Mouse (Mus musculus) heart, embryonic 16.5 days (tissue): ENCODE measurements around the gene Gm11569. TPM values are rescaled to one million over a fixed set of nuclear protein-coding genes. Genes with fewer than 3 reads are reported as not detected.
"Not testable (repeated sequence)": the region's sequence is repeated elsewhere in the genome, so short reads cannot be mapped to it uniquely, and the experiment has no call there.

ENCODE experiments used
- ATAC-seq: fragments of 200-750 bp; cut with Nextera tagmentation; replicated peaks from 2 replicates; pipeline ENCODE4 v1.8.0; 2017; ENCODE audit warnings: moderate number of reproducible peaks; ENCODE audit not compliant: insufficient read depth, low FRiP score; ENCODE audit errors: extremely low read depth
- H3K27ac ChIP-seq: fragments of 300-500 bp; sonication (generic); 2 replicates; pipeline ENCODE4 v1.5.1; 2014; ENCODE audit warnings: mild to moderate bottlenecking, low read length, control low read depth, moderate library complexity
- H3K27me3 ChIP-seq: fragments of 300-500 bp; sonication (generic); 2 replicates; pipeline ENCODE4 v1.6.1; 2014; ENCODE audit warnings: low read length, mixed read lengths; ENCODE audit not compliant: control insufficient read depth, insufficient read depth
- H3K36me3 ChIP-seq: fragments of 300-500 bp; sonication (generic); 2 replicates; pipeline ENCODE4 v1.6.1; 2014; ENCODE audit not compliant: control insufficient read depth, insufficient read depth
- H3K4me1 ChIP-seq: fragments of 300-500 bp; sonication (generic); 2 replicates; pipeline ENCODE4 v1.6.1; 2014; ENCODE audit warnings: low read length, mixed read lengths; ENCODE audit not compliant: control insufficient read depth, insufficient read depth
- H3K4me2 ChIP-seq: fragments of 300-500 bp; sonication (generic); 2 replicates; pipeline ENCODE4 v1.6.1; 2014; ENCODE audit warnings: low read depth, mild to moderate bottlenecking, control low read depth, low read length
- H3K4me3 ChIP-seq: fragments of 300-500 bp; sonication (generic); 2 replicates; pipeline ENCODE4 v1.5.1; 2014; ENCODE audit warnings: mild to moderate bottlenecking, control low read depth, low read length
- H3K9ac ChIP-seq: fragments of 300-500 bp; sonication (generic); 2 replicates; pipeline ENCODE4 v1.6.1; 2014; ENCODE audit warnings: low read length, control low read depth
- H3K9me3 ChIP-seq: fragments of 300-500 bp; sonication (generic); replicated peaks from 2 replicates; pipeline ENCODE4 v1.6.1; 2016; ENCODE audit warnings: low read length; ENCODE audit not compliant: control insufficient read depth
- WGBS: fragments of 180-500 bp; shearing (Covaris S2); extraction: QIAGEN DNeasy Blood & Tissue Kit; methylation state at CpG from one replicate; pipeline ENCODE4 v1.1.7; 2014; 5-methylcytosine and 5-hydroxymethylcytosine counted together
- polyA plus RNA-seq: library from polyadenylated mRNA; unstranded; fragments of >200 nt; fragmentation: Nextera tagmentation; extraction: Ambion mirVana; gene quantifications from 2 replicates; pipeline ENCODE4 v1.2.1, GENCODE M21; 2015

The Gm11569 gene
- polyA plus RNA-seq, 1 experiment from 2014 or later = not detected

DNA sequence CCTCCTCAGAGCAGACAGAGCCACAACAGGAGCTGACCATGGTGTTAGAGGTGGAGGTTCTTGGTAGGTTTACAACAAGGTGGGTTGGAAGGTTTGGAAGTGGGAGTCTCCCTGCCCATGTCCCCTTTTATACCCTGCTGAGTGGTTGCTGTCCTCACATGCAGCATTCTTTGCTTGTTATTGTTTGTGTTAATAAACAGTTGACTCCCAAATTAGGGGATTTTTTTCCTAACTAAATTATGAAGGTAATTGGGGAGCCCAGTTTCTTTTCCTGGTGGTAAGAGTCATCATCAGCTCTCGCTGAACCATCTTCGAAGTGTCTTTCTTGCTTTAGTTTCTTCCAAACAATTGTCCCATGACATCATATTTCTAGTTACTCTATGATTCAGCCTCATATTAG lies 18.1 kb downstream of the Gm11569 start, which contains the start of gene Krtap4-8:
Krtap4-8 (minus strand) TSS at position 101 of the 400 bp plus-strand sequence.
- no peaks in the 10 kb centered on the region for H3K27me3 ChIP-seq
- 93% methylated on average over 2 of the region's 2 CpGs for WGBS
- no peak within 1 kb of the TSS for H3K9ac ChIP-seq
- no peak within 1 kb of the TSS for H3K4me3 ChIP-seq
- H3K36me3 ChIP-seq = no peaks in the 10 kb centered on the region
- no peaks in the 10 kb centered on the region for H3K4me1 ChIP-seq
- no peak within 1 kb of the TSS for H3K27ac ChIP-seq
- no peak for ATAC-seq
- no peaks in the 10 kb centered on the region for H3K9me3 ChIP-seq
- H3K4me2 ChIP-seq = no peak within 1 kb of the TSS

DNA sequence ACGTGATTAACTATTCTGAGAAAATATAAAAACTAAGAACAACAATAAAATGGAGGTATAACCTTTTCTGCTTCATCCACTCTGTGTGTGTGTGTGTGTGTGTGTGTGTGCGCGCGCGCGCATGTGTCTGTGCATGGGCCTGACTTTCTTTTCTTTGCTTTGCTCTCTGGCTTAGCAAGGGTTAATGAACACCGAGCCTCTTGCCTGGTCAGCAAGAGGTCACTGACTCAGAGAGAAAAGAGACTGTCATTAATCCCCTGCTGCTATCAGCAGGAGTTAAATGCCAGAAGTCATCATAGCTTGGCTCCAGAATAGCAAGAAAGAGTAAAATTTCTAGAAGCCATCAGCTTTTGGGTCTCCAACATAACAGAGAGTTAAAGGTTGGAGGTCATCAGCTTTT lies 20.3 kb downstream of the Gm11569 start:
- no peak for ATAC-seq
- H3K4me3 ChIP-seq = no peak overlapping the region
- H3K9ac ChIP-seq = no peak overlapping the region
- no peaks in the 10 kb centered on the region for H3K4me1 ChIP-seq
- no peak overlapping the region for H3K27ac ChIP-seq
- no peak overlapping the region for H3K4me2 ChIP-seq
- WGBS = 67% methylated on average over 7 of the region's 7 CpGs
- no peaks in the 10 kb centered on the region for H3K9me3 ChIP-seq
- H3K36me3 ChIP-seq = no peaks in the 10 kb centered on the region
- H3K27me3 ChIP-seq = no peaks in the 10 kb centered on the region

DNA sequence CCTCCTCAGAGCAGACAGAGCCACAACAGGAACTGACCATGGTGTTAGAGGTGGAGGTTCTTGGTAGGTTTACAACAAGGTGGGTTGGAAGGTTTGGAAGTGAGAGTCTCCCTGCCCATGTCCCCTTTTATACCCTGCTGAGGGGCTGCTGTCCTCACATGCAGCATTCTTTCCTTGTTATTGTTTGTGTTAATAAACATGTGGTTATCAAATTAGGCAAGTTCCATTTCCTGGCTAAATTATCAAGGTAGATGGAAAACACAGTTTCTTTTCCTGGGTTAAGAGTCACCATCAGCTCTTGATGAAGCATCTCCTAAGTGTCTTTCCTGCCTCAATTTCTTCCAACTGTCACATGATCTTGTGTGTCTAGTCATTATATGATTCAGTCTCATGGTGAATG lies 25.9 kb downstream of the Gm11569 start, which contains the start of gene Gm11595:
Gm11595 (minus strand) TSS at position 101 of the 400 bp plus-strand sequence.
- not testable (repeated sequence) for H3K9me3 ChIP-seq, H3K27ac ChIP-seq

DNA sequence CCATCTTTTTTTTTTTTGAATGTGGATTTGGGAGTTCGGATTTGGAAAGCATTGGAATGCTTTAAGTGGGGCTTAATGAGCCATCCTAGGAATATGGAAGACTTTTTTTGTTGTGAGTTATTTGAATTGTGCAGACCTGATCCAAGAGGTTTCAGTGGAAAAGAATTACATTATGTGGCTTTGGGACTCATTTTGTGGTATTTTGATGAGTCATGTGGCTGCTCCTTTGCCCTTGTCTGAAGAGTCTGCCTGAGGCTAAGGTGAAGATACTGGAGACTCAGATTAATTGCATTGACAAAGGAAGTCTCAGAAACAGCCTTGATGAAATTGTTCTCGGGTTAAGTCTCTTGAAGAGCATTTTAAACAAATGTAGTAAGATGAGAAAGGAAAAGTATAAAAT lies 30.3 kb downstream of the Gm11569 start:
- Histone ChIP-seq H3K27me3 (no peaks in the 10 kb centered on the region), H3K4me2 (no peak overlapping the region), H3K4me3 (no peak overlapping the region), H3K27ac (no peak overlapping the region), H3K9me3 (no peaks in the 10 kb centered on the region), H3K9ac (no peak overlapping the region), H3K36me3 (no peaks in the 10 kb centered on the region), H3K4me1 (no peaks in the 10 kb centered on the region)
- ATAC-seq = no peak
- WGBS = 63% methylated on average over 2 of the region's 2 CpGs

More for the DNA sequence above, 25.9 kb downstream of the Gm11569 start, which contains the start of gene Gm11595:
- H3K27me3 ChIP-seq, H3K4me2 ChIP-seq, H3K9ac ChIP-seq, H3K36me3 ChIP-seq, ATAC-seq, H3K4me1 ChIP-seq, H3K4me3 ChIP-seq: not testable (repeated sequence)

DNA sequence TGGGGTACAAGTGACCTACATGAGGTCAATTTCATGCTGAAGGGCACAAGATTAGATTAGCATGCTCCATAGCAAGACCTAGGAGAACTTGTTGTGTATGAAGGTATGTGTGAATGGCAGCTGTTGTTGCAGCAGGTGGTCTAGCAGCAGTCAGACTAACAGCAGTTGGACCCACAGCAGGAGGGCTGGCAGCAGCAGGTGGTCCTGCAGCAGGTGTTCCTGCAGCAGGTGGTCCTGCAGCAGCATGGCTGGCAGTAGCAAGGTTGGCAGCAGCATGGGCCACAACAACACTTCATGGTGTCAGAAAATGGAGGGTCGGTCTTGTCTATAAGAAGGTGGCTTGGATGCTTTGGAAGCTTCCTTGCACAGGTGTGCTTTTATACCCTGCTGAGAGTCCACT lies 39.9 kb downstream of the Gm11569 start:
- Histone ChIP-seq H3K4me1 (no peaks in the 10 kb centered on the region), H3K36me3 (no peaks in the 10 kb centered on the region), H3K27me3 (no peaks in the 10 kb centered on the region), H3K4me2 (no peak overlapping the region), H3K9ac (no peak overlapping the region), H3K9me3 (no peaks in the 10 kb centered on the region), H3K4me3 (no peak overlapping the region), H3K27ac (no peak overlapping the region)
- 69% methylated on average over 1 of the region's 1 CpGs for WGBS
- no peak for ATAC-seq

Other genes starting within 250 kb of the Gm11569 start
- gene Krtap3-3, start 248.1 kb downstream of the Gm11569 start, polyA plus RNA-seq = not detected in 2 replicates
- not detected in 2 replicates for gene Krtap3-2, start 242.1 kb downstream of the Gm11569 start, polyA plus RNA-seq
- gene Gm11939, start 239.5 kb downstream of the Gm11569 start, polyA plus RNA-seq = not detected in 2 replicates
- not detected in 2 replicates for gene Krtap3-1, start 232.3 kb downstream of the Gm11569 start, polyA plus RNA-seq
- gene Krtap1-5, start 217.9 kb downstream of the Gm11569 start, polyA plus RNA-seq = not detected in 2 replicates
- gene Krtap1-4, start 215.3 kb downstream of the Gm11569 start, polyA plus RNA-seq = not detected in 2 replicates
- not detected in 2 replicates for gene Krtap1-3, start 207.6 kb downstream of the Gm11569 start, polyA plus RNA-seq
- not detected in 2 replicates for gene Krtap9-3, start 200.8 kb downstream of the Gm11569 start, polyA plus RNA-seq
- not detected in 2 replicates for gene Gm11938, start 195.6 kb downstream of the Gm11569 start, polyA plus RNA-seq
- not detected in 2 replicates for gene Gm11937, start 188.7 kb downstream of the Gm11569 start, polyA plus RNA-seq
- not detected in 2 replicates for gene Krtap2-4, start 184.1 kb downstream of the Gm11569 start, polyA plus RNA-seq
- gene Gm11562, start 178.5 kb downstream of the Gm11569 start, polyA plus RNA-seq = not detected in 2 replicates
- not detected in 2 replicates for gene Krtap4-1, start 170.7 kb downstream of the Gm11569 start, polyA plus RNA-seq
- gene Krtap4-2, start 163.8 kb downstream of the Gm11569 start, polyA plus RNA-seq = not detected in 2 replicates
- gene Krtap4-7, start 154.8 kb downstream of the Gm11569 start, polyA plus RNA-seq = not detected in 2 replicates
- gene Gm11555, start 148.7 kb downstream of the Gm11569 start, polyA plus RNA-seq = not detected in 2 replicates
- not detected in 2 replicates for gene Gm11563, start 140.0 kb downstream of the Gm11569 start, polyA plus RNA-seq
- not detected in 2 replicates for gene Krtap4-6, start 133.0 kb downstream of the Gm11569 start, polyA plus RNA-seq
- not detected in 2 replicates for gene Gm14190, start 108.2 kb downstream of the Gm11569 start, polyA plus RNA-seq
- not detected in 2 replicates for gene Gm14180, start 64.6 kb downstream of the Gm11569 start, polyA plus RNA-seq
- not detected in 2 replicates for gene Gm11595, start 26.0 kb downstream of the Gm11569 start, polyA plus RNA-seq
- not detected in 2 replicates for gene Krtap4-8, start 18.2 kb downstream of the Gm11569 start, polyA plus RNA-seq
- not detected in 2 replicates for gene Krtap4-9, start 13.7 kb downstream of the Gm11569 start, polyA plus RNA-seq
- not detected in 2 replicates for gene Gm11596, start 5.5 kb downstream of the Gm11569 start, polyA plus RNA-seq
- gene Gm11554, start 5.5 kb upstream of the Gm11569 start, polyA plus RNA-seq = not detected in 2 replicates
- not detected in 2 replicates for gene Krtap4-13, start 11.0 kb upstream of the Gm11569 start, polyA plus RNA-seq
- not detected in 2 replicates for gene Gm11564, start 16.7 kb upstream of the Gm11569 start, polyA plus RNA-seq
- not detected in 2 replicates for gene 2300003K06Rik, start 39.1 kb upstream of the Gm11569 start, polyA plus RNA-seq
- gene Krtap4-16, start 52.7 kb upstream of the Gm11569 start, polyA plus RNA-seq = not detected in 2 replicates
- gene Gm11568, start 59.0 kb upstream of the Gm11569 start, polyA plus RNA-seq = not detected in 2 replicates
- gene Gm11559, start 65.5 kb upstream of the Gm11569 start, polyA plus RNA-seq = not detected in 2 replicates
- not detected in 2 replicates for gene Krtap9-1, start 74.5 kb upstream of the Gm11569 start, polyA plus RNA-seq
- gene Gm11567, start 80.3 kb upstream of the Gm11569 start, polyA plus RNA-seq = not detected in 2 replicates
- not detected in 2 replicates for gene Krtap31-1, start 109.0 kb upstream of the Gm11569 start, polyA plus RNA-seq
- not detected in 2 replicates for gene Gm11565, start 115.8 kb upstream of the Gm11569 start, polyA plus RNA-seq
- gene Krtap31-2, start 137.4 kb upstream of the Gm11569 start, polyA plus RNA-seq = not detected in 2 replicates
- not detected in 2 replicates for gene Krtap9-5, start 149.5 kb upstream of the Gm11569 start, polyA plus RNA-seq
- gene Krtap29-1, start 180.1 kb upstream of the Gm11569 start, polyA plus RNA-seq = not detected in 2 replicates
- gene Krtap16-1, start 187.7 kb upstream of the Gm11569 start, polyA plus RNA-seq = not detected in 2 replicates
- gene Krtap17-1, start 195.1 kb upstream of the Gm11569 start, polyA plus RNA-seq = 0.27 TPM in 1 of 2 replicates, not detected in the other
- gene Krt33a, start 217.3 kb upstream of the Gm11569 start, polyA plus RNA-seq = not detected in 2 replicates
- gene Krt33b, start 230.9 kb upstream of the Gm11569 start, polyA plus RNA-seq = not detected in 2 replicates
- not detected in 2 replicates for gene Krt34, start 242.6 kb upstream of the Gm11569 start, polyA plus RNA-seq